24 mouse cellular contexts compared by ENCODE assay signal in genomic region chr1:45479087-45479486, GRCm38 (mm10). TPM values are rescaled to one million over a fixed set of nuclear protein-coding genes. Genes with fewer than 3 reads are reported as not detected.
DNase-seq lines count a peak whose midpoint lies in the region; ATAC-seq and TF ChIP-seq lines count a peak whose summit lies in the region.
"Had no signal": no experiment of that assay in that cellular context is flagged by ENCODE, and none has a peak within 500 bp of the region (broad histone marks: within the 10 kb centered on the region; RNA-seq: fewer than 3 reads in every experiment).

No protein-coding gene starts in this region.

- POLR2A ChIA-PET in Patski (lab: Charles Lee), result no interaction called here

- no peak for DNase-seq in kidney, adult 18-20 months
- peak; percentile 16 for DNase-seq in lung, embryonic 14.5 days
- DNase-seq in lung, postnatal 0 days (ENCODE audit: low spot score), result no peak
- DNase-seq in 3T3-L1 (ENCODE audit: low read depth, low spot score) (peak; percentile 67), Patski (ENCODE audit: low read depth, low spot score) (no peak)
- DNase-seq in gastrocnemius, postnatal 14 days, result no peak
- no peak for DNase-seq in heart, embryonic 10.5 days (ENCODE audit: low spot score)
- DNase-seq: adrenal gland, adult 2 months; adrenal gland, postnatal 10 days; adrenal gland, postnatal 25 days; cerebellum, adult 11 months; cerebellum, adult 18-20 months; cerebellum, adult 8-10 months; cerebellum, adult 9-11 months; cerebellum, postnatal 14 days; cerebellum, postnatal 36 days; embryo, embryonic 11 days; forebrain, postnatal 0 days had no signal

- no peaks in the 10 kb centered on the region for H3K9me3 ChIP-seq in kidney, embryonic 16.5 days (ENCODE audit: low read length)
- H3K9me3 ChIP-seq in lung, embryonic 14.5 days (ENCODE audit: low read depth, low read length), result no peaks in the 10 kb centered on the region
- H3K9me3 ChIP-seq in lung, postnatal 0 days (ENCODE audit: low read length), result no peaks in the 10 kb centered on the region
- H3K9me3 ChIP-seq in heart, embryonic 10.5 days, result no peaks in the 10 kb centered on the region
- H3K9me3 ChIP-seq: embryonic facial prominence, embryonic 13.5 days; embryonic facial prominence, embryonic 15.5 days; forebrain, embryonic 13.5 days; forebrain, embryonic 15.5 days had no signal

- H3K9ac ChIP-seq in kidney, embryonic 16.5 days (replicated peaks; ENCODE audit: low read length), result no peak overlapping the region
- H3K9ac ChIP-seq in lung, embryonic 14.5 days, result no peak overlapping the region
- no peak overlapping the region for H3K9ac ChIP-seq in lung, postnatal 0 days (replicated peaks; ENCODE audit: low read depth)
- H3K9ac ChIP-seq: embryonic facial prominence, embryonic 13.5 days; embryonic facial prominence, embryonic 15.5 days; forebrain, embryonic 13.5 days; forebrain, embryonic 15.5 days; forebrain, postnatal 0 days had no signal

- 0 out of 2 replicates have a peak, but pooled peaks have one; percentile 15 for ATAC-seq in kidney, embryonic 16.5 days (ENCODE audit: low FRiP score, low TSS enrichment)
- peak; percentile 56; the same call in 1 of the 2 replicates for ATAC-seq in lung, embryonic 14.5 days (ENCODE audit: insufficient read depth)
- no peak for ATAC-seq in lung, postnatal 0 days
- peak; percentile 84 for ATAC-seq in Patski
- ATAC-seq: forebrain, embryonic 13.5 days; forebrain, embryonic 15.5 days; forebrain, postnatal 0 days had no signal

- H3K27ac ChIP-seq in kidney, embryonic 16.5 days (ENCODE audit: low read length), result no peak overlapping the region
- H3K27ac ChIP-seq in lung, embryonic 14.5 days (ENCODE audit: low read depth), result no peak overlapping the region
- no peak overlapping the region for H3K27ac ChIP-seq in lung, postnatal 0 days (ENCODE audit: low read length)
- no peak overlapping the region for H3K27ac ChIP-seq in heart, embryonic 10.5 days
- H3K27ac ChIP-seq: embryonic facial prominence, embryonic 13.5 days; embryonic facial prominence, embryonic 15.5 days; forebrain, embryonic 13.5 days; forebrain, embryonic 15.5 days had no signal

- in situ Hi-C loops in Patski (cut with MboI; ENCODE audit: low pct_unique_long_range_greater_than_20kb), result no loop called here

- no peaks in the 10 kb centered on the region for H3K36me3 ChIP-seq in kidney, embryonic 16.5 days (ENCODE audit: insufficient read depth, low read length)
- no peaks in the 10 kb centered on the region for H3K36me3 ChIP-seq in lung, embryonic 14.5 days (ENCODE audit: insufficient read depth)
- H3K36me3 ChIP-seq in lung, postnatal 0 days (ENCODE audit: insufficient read depth, low read length), result no peaks in the 10 kb centered on the region
- no peaks in the 10 kb centered on the region for H3K36me3 ChIP-seq in heart, embryonic 10.5 days
- H3K36me3 ChIP-seq: embryonic facial prominence, embryonic 13.5 days; embryonic facial prominence, embryonic 15.5 days; forebrain, embryonic 15.5 days had no signal

- no peak overlapping the region for H3K4me2 ChIP-seq in kidney, embryonic 16.5 days (replicated peaks; ENCODE audit: low read depth, low read length)
- no peak overlapping the region for H3K4me2 ChIP-seq in lung, embryonic 14.5 days
- H3K4me2 ChIP-seq in lung, postnatal 0 days (replicated peaks; ENCODE audit: low read depth, low read length), result no peak overlapping the region
- H3K4me2 ChIP-seq: embryonic facial prominence, embryonic 13.5 days; embryonic facial prominence, embryonic 15.5 days; forebrain, embryonic 13.5 days; forebrain, embryonic 15.5 days had no signal

- CTCF ChIA-PET in Patski (lab: Charles Lee), result no interaction called here

- H3K4me1 ChIP-seq in kidney, embryonic 16.5 days (ENCODE audit: insufficient read depth, low read length), result no peaks in the 10 kb centered on the region
- H3K4me1 ChIP-seq in lung, embryonic 14.5 days (ENCODE audit: insufficient read depth), result no peaks in the 10 kb centered on the region
- H3K4me1 ChIP-seq in lung, postnatal 0 days (ENCODE audit: insufficient read depth, low read depth, low read length), result no peaks in the 10 kb centered on the region
- H3K4me1 ChIP-seq in heart, embryonic 10.5 days, result no peaks in the 10 kb centered on the region
- H3K4me1 ChIP-seq: embryonic facial prominence, embryonic 13.5 days; forebrain, embryonic 13.5 days; forebrain, embryonic 15.5 days had no signal

- TF ChIP-seq CTCF in lung, embryonic 14.5 days (IDR thresholded peaks at IDR 0.05; ENCODE audit: low read depth), result no peak
- no peak for TF ChIP-seq CTCF in lung, postnatal 0 days (IDR thresholded peaks at IDR 0.05)
- no peak for TF ChIP-seq CTCF in Patski (IDR thresholded peaks at IDR 0.05)

- no peak overlapping the region for H3K4me3 ChIP-seq in kidney, embryonic 16.5 days (ENCODE audit: low read length)
- no peak overlapping the region for H3K4me3 ChIP-seq in lung, embryonic 14.5 days (ENCODE audit: low read depth, low read length)
- no peak overlapping the region for H3K4me3 ChIP-seq in lung, postnatal 0 days (ENCODE audit: low read depth, low read length)
- H3K4me3 ChIP-seq in heart, embryonic 10.5 days, result no peak overlapping the region
- H3K4me3 ChIP-seq: embryonic facial prominence, embryonic 13.5 days; embryonic facial prominence, embryonic 15.5 days; forebrain, embryonic 13.5 days; forebrain, embryonic 15.5 days had no signal

- TF ChIP-seq EP300 in lung, postnatal 0 days (IDR thresholded peaks at IDR 0.05), result no peak

- H3K27me3 ChIP-seq in kidney, embryonic 16.5 days (ENCODE audit: insufficient read depth, low read length), result no peaks in the 10 kb centered on the region
- H3K27me3 ChIP-seq in lung, embryonic 14.5 days (ENCODE audit: insufficient read depth, low read length), result no peaks in the 10 kb centered on the region
- H3K27me3 ChIP-seq in lung, postnatal 0 days (replicated peaks; ENCODE audit: insufficient read depth, low read length), result no peaks in the 10 kb centered on the region
- H3K27me3 ChIP-seq in Patski, result no peaks in the 10 kb centered on the region
- no peaks in the 10 kb centered on the region for H3K27me3 ChIP-seq in heart, embryonic 10.5 days (ENCODE audit: insufficient read depth, poor library complexity, severe bottlenecking)
- H3K27me3 ChIP-seq: embryonic facial prominence, embryonic 13.5 days; embryonic facial prominence, embryonic 15.5 days; forebrain, embryonic 13.5 days; forebrain, embryonic 15.5 days had no signal

- intact Hi-C loops in gastrocnemius, postnatal 14 days (cut with DNase I; ENCODE audit: low total_unique reads), result no loop called here

RNA-seq across cellular contexts. Expression of gene Col5a2, which starts 24.0 kb away (rescaled TPM):
- 37.2 and 40.5 TPM in 2 replicates for polyA plus RNA-seq in kidney, embryonic 16.5 days (2015; fragmentation: Nextera tagmentation; extraction: Ambion mirVana)
- 87.0 and 89.5 TPM in 2 replicates for polyA plus RNA-seq in lung, embryonic 14.5 days (2014; fragmentation: Nextera tagmentation; extraction: Ambion mirVana)
- 51.8 and 57.6 TPM in 2 replicates for polyA plus RNA-seq in lung, postnatal 0 days (2015; fragmentation: Nextera tagmentation; extraction: Ambion mirVana)
- 39.9 TPM for polyA plus RNA-seq in Patski (2021)
- total RNA-seq in gastrocnemius, postnatal 14 days (2021), result 100 to 1,000 TPM; 103 to 124 TPM
- 35.9 and 36.7 TPM in 2 replicates for polyA plus RNA-seq in heart, embryonic 10.5 days (2016; fragmentation: Nextera tagmentation; extraction: Ambion mirVana)
- total RNA-seq: common myeloid progenitor, adult 5-6 weeks had no signal

Comparison
In these comparisons a context has a peak if more than half of its experiments do, and no peak if none do; other contexts are left out.
1. DNase-seq: peak in lung, embryonic 14.5 days (single experiment) and 3T3-L1 (single experiment); none in kidney, adult 18-20 months (single experiment), lung, postnatal 0 days (single experiment), Patski (single experiment), gastrocnemius, postnatal 14 days (single experiment) and heart, embryonic 10.5 days (single experiment).